Mouse (Mus musculus) E14TG2a.4 (cell line): ENCODE measurements around the gene Shc3.

ENCODE experiments used
- H3K27me3 ChIP-seq: 2 replicates; pipeline ENCODE4 v1.6.1; 2014; ENCODE audit warnings: low read length, control low read depth; ENCODE audit not compliant: insufficient read depth
- H3K36me3 ChIP-seq: 2 replicates; pipeline ENCODE4 v1.6.1; 2014; ENCODE audit warnings: low read length, control low read depth; ENCODE audit not compliant: insufficient read depth
- H3K4me1 ChIP-seq: replicated peaks from 2 replicates; pipeline ENCODE4 v1.6.1; 2014; ENCODE audit warnings: low read depth, low read length, control low read depth
- H3K4me3 ChIP-seq: replicated peaks from 2 replicates; pipeline ENCODE4 v1.5.1; 2014; ENCODE audit warnings: mild to moderate bottlenecking, low read length
- H3K9me3 ChIP-seq: 2 replicates; pipeline ENCODE4 v1.6.1; 2014; ENCODE audit warnings: low read length, control low read depth
- CTCF ChIP-seq: conservative IDR thresholded peaks from 2 replicates; pipeline ENCODE4 v1.5.1; 2014; ENCODE audit warnings: low read length
- NANOG ChIP-seq: IDR thresholded peaks from 2 replicates; pipeline ENCODE4 v1.6.1; 2014; ENCODE audit warnings: borderline replicate concordance, low read length, mixed read lengths
- POU5F1 ChIP-seq: IDR thresholded peaks from 2 replicates; pipeline ENCODE4 v1.6.1; 2014; ENCODE audit warnings: low read length, borderline replicate concordance

Shc3 gene

GRCm38 (mm10) chr13:51566371-51567077 lies 2.7 kb downstream of the Shc3 start:
- H3K27me3 ChIP-seq, result peaks cover 68% of the 10 kb centered on the region
- peak overlapping the region; percentile 72 for H3K4me3 ChIP-seq
- TF ChIP-seq POU5F1 (no peak), NANOG (no peak), CTCF (no peak)
- no peaks in the 10 kb centered on the region for H3K36me3 ChIP-seq
- H3K9me3 ChIP-seq, result no peaks in the 10 kb centered on the region
- peaks cover 33% of the 10 kb centered on the region for H3K4me1 ChIP-seq

- no peak overlapping the region for H3K4me3 ChIP-seq
- H3K27me3 ChIP-seq, result peaks cover 58% of the 10 kb centered on the region
- no peaks in the 10 kb centered on the region for H3K36me3 ChIP-seq
- peaks cover 26% of the 10 kb centered on the region for H3K4me1 ChIP-seq
- TF ChIP-seq NANOG (no peak), POU5F1 (no peak), CTCF (no peak)
- no peaks in the 10 kb centered on the region for H3K9me3 ChIP-seq
These were observed 4.5 kb downstream of the Shc3 start for GRCm38 (mm10) chr13:51564741-51565140.

- peaks cover 17% of the 10 kb centered on the region for H3K27me3 ChIP-seq
- H3K4me1 ChIP-seq, result peaks cover 21% of the 10 kb centered on the region
- H3K4me3 ChIP-seq, result no peak overlapping the region
- H3K36me3 ChIP-seq, result no peaks in the 10 kb centered on the region
- TF ChIP-seq POU5F1 (no peak), NANOG (no peak), CTCF (no peak)
- H3K9me3 ChIP-seq, result no peaks in the 10 kb centered on the region
These were observed 15.9 kb downstream of the Shc3 start for GRCm38 (mm10) chr13:51553343-51553742.

- Histone ChIP-seq H3K4me1 (peaks cover 17% of the 10 kb centered on the region), H3K4me3 (no peak overlapping the region), H3K36me3 (no peaks in the 10 kb centered on the region), H3K9me3 (no peaks in the 10 kb centered on the region), H3K27me3 (peaks cover 17% of the 10 kb centered on the region)
- TF ChIP-seq CTCF, result no peak
- TF ChIP-seq NANOG, result no peak
- TF ChIP-seq POU5F1, result no peak
These were observed 17.0 kb downstream of the Shc3 start for GRCm38 (mm10) chr13:51552233-51552632.

GRCm38 (mm10) chr13:51551824-51552223 lies 17.4 kb downstream of the Shc3 start:
- Histone ChIP-seq H3K9me3 (no peaks in the 10 kb centered on the region), H3K4me3 (no peak overlapping the region), H3K27me3 (peaks cover 17% of the 10 kb centered on the region), H3K36me3 (no peaks in the 10 kb centered on the region), H3K4me1 (peaks cover 17% of the 10 kb centered on the region)
- TF ChIP-seq CTCF (no peak), POU5F1 (no peak), NANOG (no peak)

- TF ChIP-seq NANOG, result no peak
- no peak for TF ChIP-seq POU5F1
- no peak for TF ChIP-seq CTCF
- Histone ChIP-seq H3K4me1 (no peaks in the 10 kb centered on the region), H3K36me3 (no peaks in the 10 kb centered on the region), H3K27me3 (no peaks in the 10 kb centered on the region; the same call in 1 of the 2 replicates), H3K4me3 (no peak overlapping the region), H3K9me3 (peaks cover 3% of the 10 kb centered on the region; the same call in 1 of the 2 replicates)
These were observed 29.4 kb downstream of the Shc3 start for GRCm38 (mm10) chr13:51539816-51540215.

- Histone ChIP-seq H3K9me3 (no peaks in the 10 kb centered on the region), H3K27me3 (no peaks in the 10 kb centered on the region; the same call in 1 of the 2 replicates), H3K4me1 (no peaks in the 10 kb centered on the region), H3K4me3 (no peak overlapping the region), H3K36me3 (no peaks in the 10 kb centered on the region)
- TF ChIP-seq POU5F1 (no peak), CTCF (no peak), NANOG (no peak)
These were observed 33.9 kb downstream of the Shc3 start for GRCm38 (mm10) chr13:51535326-51535725.

GRCm38 (mm10) chr13:51526480-51526879 lies 42.7 kb downstream of the Shc3 start:
- no peaks in the 10 kb centered on the region for H3K36me3 ChIP-seq
- H3K4me1 ChIP-seq, result 0 out of 2 replicates have a peak, but pooled peaks cover 3% of the 10 kb centered on the region
- no peak overlapping the region for H3K4me3 ChIP-seq
- TF ChIP-seq NANOG, result no peak
- TF ChIP-seq CTCF, result no peak
- TF ChIP-seq POU5F1, result no peak
- no peaks in the 10 kb centered on the region for H3K9me3 ChIP-seq
- H3K27me3 ChIP-seq, result no peaks in the 10 kb centered on the region

GRCm38 (mm10) chr13:51524316-51524715 lies 44.9 kb downstream of the Shc3 start:
- Histone ChIP-seq H3K4me3 (no peak overlapping the region), H3K27me3 (no peaks in the 10 kb centered on the region), H3K36me3 (no peaks in the 10 kb centered on the region), H3K9me3 (peaks cover 5% of the 10 kb centered on the region), H3K4me1 (0 out of 2 replicates have a peak, but pooled peaks cover 3% of the 10 kb centered on the region)
- TF ChIP-seq POU5F1 (no peak), NANOG (no peak), CTCF (no peak)
